Mouse (Mus musculus): ENCODE results near the gene Hs3st5. TPM values are rescaled to one million over a fixed set of nuclear protein-coding genes. Genes with fewer than 3 reads are reported as not detected.
"Not testable (repeated sequence)": the region's sequence is repeated elsewhere in the genome, so short reads cannot be mapped to it uniquely, and the experiment has no call there.

Gene Hs3st5
- polyA plus RNA-seq, 1 experiment from 2014 or later: 0.17 TPM

- no peak for TF ChIP-seq CTCF (IDR thresholded peaks at IDR 0.05; ENCODE audit: low read depth)
- no peak for DNase-seq (ENCODE audit: low spot score)
- Histone ChIP-seq H3K4me3 (replicated peaks; ENCODE audit: low read depth, low read length) (no peak overlapping the region), H3K4me1 (replicated peaks; ENCODE audit: insufficient read depth, low read length) (no peaks in the 10 kb centered on the region), H3K27ac (no peak overlapping the region), H3K36me3 (ENCODE audit: insufficient read depth, low read length) (no peaks in the 10 kb centered on the region), H3K9me3 (replicated peaks; ENCODE audit: low read length) (no peaks in the 10 kb centered on the region), H3K27me3 (ENCODE audit: insufficient read depth, low read length) (no peaks in the 10 kb centered on the region), H3K9ac (ENCODE audit: low read depth, low read length) (no peak overlapping the region), H3K4me2 (ENCODE audit: low read length) (no peak overlapping the region)
- WGBS: 36% methylated on average over 3 of the region's 3 CpGs
- no peak for ATAC-seq (replicated peaks; ENCODE audit: low FRiP score, low read depth)
Observed at GRCm38 (mm10) chr10:36572540-36572939, 65.9 kb downstream of the Hs3st5 start.

DNA sequence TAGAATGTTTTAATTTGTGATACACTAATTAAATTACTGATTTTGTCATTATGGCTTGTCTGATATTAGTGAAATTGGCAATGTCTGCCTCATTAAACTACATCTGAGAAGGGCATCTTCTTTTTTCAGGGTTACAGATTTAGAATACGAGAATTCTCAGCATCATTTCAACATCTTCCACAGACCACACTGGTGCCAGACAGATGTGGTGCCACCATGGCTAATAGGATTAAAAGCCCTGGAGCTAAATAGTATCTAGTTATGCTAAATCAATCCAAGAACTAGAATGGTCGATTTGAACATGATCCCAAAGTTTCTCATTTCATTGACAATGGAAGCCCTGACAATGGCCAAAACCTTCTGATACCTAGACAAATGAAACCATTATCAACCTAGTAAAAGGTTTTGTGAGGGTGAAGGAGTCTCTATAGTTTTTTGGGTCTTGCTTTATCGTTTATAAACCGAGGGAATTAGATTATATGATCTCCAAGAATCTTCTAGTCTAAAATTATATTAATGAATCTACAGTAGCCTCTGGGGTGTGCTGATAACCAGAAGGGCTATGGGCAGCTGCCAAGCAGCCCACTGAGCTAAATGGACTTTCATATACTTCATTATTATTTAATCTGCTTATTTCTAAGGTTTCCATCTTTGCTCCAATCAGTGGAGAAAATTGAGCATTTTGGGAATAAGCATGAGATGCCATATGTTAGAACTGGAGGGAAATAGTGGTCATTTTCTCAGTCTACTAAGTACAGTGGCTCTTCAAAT lies 71.9 kb downstream of the Hs3st5 start:
- no peak for TF ChIP-seq CTCF (IDR thresholded peaks at IDR 0.05; ENCODE audit: low read depth)
- 78% methylated on average over 4 of the region's 4 CpGs for WGBS
- H3K9ac ChIP-seq (ENCODE audit: low read depth, low read length): no peak overlapping the region

DNA sequence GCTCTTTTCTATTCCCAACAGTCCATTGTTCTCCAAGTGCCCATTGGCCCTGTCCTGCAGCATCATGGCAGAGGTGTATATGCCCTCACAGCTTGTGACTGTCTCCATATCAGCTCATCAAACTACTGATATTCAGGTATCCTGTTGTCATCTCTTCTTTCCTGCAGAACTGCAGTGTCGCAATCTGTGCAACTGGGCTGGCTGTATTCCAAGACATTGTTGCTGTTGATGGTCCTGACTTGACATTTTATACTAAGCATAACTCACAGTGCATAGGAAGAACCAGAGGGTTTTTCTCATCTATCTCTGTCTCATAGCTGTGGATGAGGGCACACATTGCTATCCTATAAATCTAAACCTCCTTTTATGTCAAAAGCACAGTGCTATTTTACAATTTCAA lies 103.8 kb downstream of the Hs3st5 start:
- no peak overlapping the region for H3K4me2 ChIP-seq (ENCODE audit: low read length)
- TF ChIP-seq CTCF (IDR thresholded peaks at IDR 0.05; ENCODE audit: low read depth): no peak
- H3K27ac ChIP-seq: no peak overlapping the region
- no peak for DNase-seq (ENCODE audit: low spot score)
- WGBS: 57% methylated on average over 1 of the region's 1 CpGs
- no peaks in the 10 kb centered on the region for H3K9me3 ChIP-seq (replicated peaks; ENCODE audit: low read length)
- H3K27me3 ChIP-seq (ENCODE audit: insufficient read depth, low read length): no peaks in the 10 kb centered on the region
- ATAC-seq (replicated peaks; ENCODE audit: low FRiP score, low read depth): no peak
- no peak overlapping the region for H3K9ac ChIP-seq (ENCODE audit: low read depth, low read length)
- H3K36me3 ChIP-seq (ENCODE audit: insufficient read depth, low read length): no peaks in the 10 kb centered on the region
- no peaks in the 10 kb centered on the region for H3K4me1 ChIP-seq (replicated peaks; ENCODE audit: insufficient read depth, low read length)
- no peak overlapping the region for H3K4me3 ChIP-seq (replicated peaks; ENCODE audit: low read depth, low read length)

More for the DNA sequence above, 71.9 kb downstream of the Hs3st5 start:
- Histone ChIP-seq H3K4me1 (replicated peaks; ENCODE audit: insufficient read depth, low read length) (no peaks in the 10 kb centered on the region), H3K9me3 (replicated peaks; ENCODE audit: low read length) (no peaks in the 10 kb centered on the region), H3K27me3 (ENCODE audit: insufficient read depth, low read length) (no peaks in the 10 kb centered on the region), H3K4me3 (replicated peaks; ENCODE audit: low read depth, low read length) (no peak overlapping the region), H3K4me2 (ENCODE audit: low read length) (no peak overlapping the region), H3K36me3 (ENCODE audit: insufficient read depth, low read length) (no peaks in the 10 kb centered on the region), H3K27ac (no peak overlapping the region)
- DNase-seq (ENCODE audit: low spot score) (no peak), ATAC-seq (replicated peaks; ENCODE audit: low FRiP score, low read depth) (no peak)

DNA sequence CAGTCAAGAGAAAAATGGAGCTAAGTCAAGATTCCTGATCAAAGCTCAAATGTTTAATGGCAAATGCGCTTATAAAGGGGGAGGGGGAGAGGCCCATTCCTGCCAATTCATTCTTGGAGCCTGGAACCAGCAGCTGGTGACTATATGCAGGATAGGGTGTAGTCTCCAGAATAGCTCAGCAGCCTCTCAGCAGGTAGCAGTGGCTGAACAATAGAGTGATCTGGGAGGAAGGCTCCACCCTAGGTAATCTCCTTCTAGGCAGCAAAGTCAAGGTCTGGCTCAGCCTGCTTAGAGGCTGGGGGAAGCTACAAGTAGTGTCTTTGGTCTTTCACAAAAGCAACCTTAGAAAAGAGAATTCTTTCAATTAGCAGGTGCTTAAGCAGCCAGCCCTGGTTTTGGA lies 104.8 kb downstream of the Hs3st5 start:
- H3K27ac ChIP-seq; ATAC-seq (replicated peaks; ENCODE audit: low FRiP score, low read depth); DNase-seq (ENCODE audit: low spot score); H3K9me3 ChIP-seq (replicated peaks; ENCODE audit: low read length); H3K4me1 ChIP-seq (replicated peaks; ENCODE audit: insufficient read depth, low read length); H3K4me3 ChIP-seq (replicated peaks; ENCODE audit: low read depth, low read length); H3K27me3 ChIP-seq (ENCODE audit: insufficient read depth, low read length); H3K9ac ChIP-seq (ENCODE audit: low read depth, low read length); H3K36me3 ChIP-seq (ENCODE audit: insufficient read depth, low read length); H3K4me2 ChIP-seq (ENCODE audit: low read length): not testable (repeated sequence)
- WGBS: 30% methylated on average over 1 of the region's 1 CpGs

GRCm38 (mm10) chr10:36623037-36623436 lies 116.4 kb downstream of the Hs3st5 start:
- Histone ChIP-seq H3K4me1 (replicated peaks; ENCODE audit: insufficient read depth, low read length) (no peaks in the 10 kb centered on the region), H3K27ac (no peak overlapping the region), H3K9ac (ENCODE audit: low read depth, low read length) (no peak overlapping the region), H3K9me3 (replicated peaks; ENCODE audit: low read length) (no peaks in the 10 kb centered on the region), H3K4me3 (replicated peaks; ENCODE audit: low read depth, low read length) (no peak overlapping the region), H3K27me3 (ENCODE audit: insufficient read depth, low read length) (no peaks in the 10 kb centered on the region), H3K36me3 (ENCODE audit: insufficient read depth, low read length) (no peaks in the 10 kb centered on the region), H3K4me2 (ENCODE audit: low read length) (no peak overlapping the region)
- DNase-seq (ENCODE audit: low spot score) (no peak), ATAC-seq (replicated peaks; ENCODE audit: low FRiP score, low read depth) (no peak)
- TF ChIP-seq CTCF (IDR thresholded peaks at IDR 0.05; ENCODE audit: low read depth): no peak
- WGBS: 92% methylated on average over 1 of the region's 1 CpGs

GRCm38 (mm10) chr10:36627952-36628351 lies 121.3 kb downstream of the Hs3st5 start:
- Histone ChIP-seq H3K27ac (no peak overlapping the region), H3K4me1 (replicated peaks; ENCODE audit: insufficient read depth, low read length) (no peaks in the 10 kb centered on the region), H3K27me3 (ENCODE audit: insufficient read depth, low read length) (no peaks in the 10 kb centered on the region), H3K9ac (ENCODE audit: low read depth, low read length) (no peak overlapping the region), H3K9me3 (replicated peaks; ENCODE audit: low read length) (no peaks in the 10 kb centered on the region), H3K4me2 (ENCODE audit: low read length) (no peak overlapping the region), H3K4me3 (replicated peaks; ENCODE audit: low read depth, low read length) (no peak overlapping the region), H3K36me3 (ENCODE audit: insufficient read depth, low read length) (no peaks in the 10 kb centered on the region)
- TF ChIP-seq CTCF (IDR thresholded peaks at IDR 0.05; ENCODE audit: low read depth): no peak
- DNase-seq (ENCODE audit: low spot score) (no peak), ATAC-seq (replicated peaks; ENCODE audit: low FRiP score, low read depth) (no peak)
- 86% methylated on average over 4 of the region's 4 CpGs for WGBS

DNA sequence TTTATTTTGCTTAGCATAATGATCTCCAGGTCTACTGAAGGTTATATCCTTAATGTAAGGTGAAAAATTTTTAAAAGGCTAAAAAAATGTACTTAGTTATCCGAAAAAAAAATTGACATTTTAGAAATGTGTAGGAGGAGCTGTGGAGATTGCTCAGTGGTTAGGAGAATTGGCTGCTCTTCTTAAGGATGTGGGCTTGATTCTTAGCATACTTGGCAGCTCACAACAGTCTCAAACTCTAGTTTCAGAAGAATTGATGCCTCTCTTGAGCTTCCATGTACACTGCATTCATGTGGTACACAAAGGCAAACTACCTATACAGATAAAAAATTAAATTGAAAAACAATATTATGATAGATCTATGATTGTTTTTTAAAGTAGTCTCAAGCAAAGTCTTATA lies 125.1 kb downstream of the Hs3st5 start:
- H3K27me3 ChIP-seq (ENCODE audit: insufficient read depth, low read length): no peaks in the 10 kb centered on the region
- 81% methylated on average over 1 of the region's 1 CpGs for WGBS
- H3K36me3 ChIP-seq (ENCODE audit: insufficient read depth, low read length): no peaks in the 10 kb centered on the region
- no peak overlapping the region for H3K4me2 ChIP-seq (ENCODE audit: low read length)
- no peak for TF ChIP-seq CTCF (IDR thresholded peaks at IDR 0.05; ENCODE audit: low read depth)
- no peak overlapping the region for H3K27ac ChIP-seq
- H3K4me1 ChIP-seq (replicated peaks; ENCODE audit: insufficient read depth, low read length): no peaks in the 10 kb centered on the region
- H3K4me3 ChIP-seq (replicated peaks; ENCODE audit: low read depth, low read length): no peak overlapping the region
- ATAC-seq (replicated peaks; ENCODE audit: low FRiP score, low read depth) (no peak), DNase-seq (ENCODE audit: low spot score) (no peak)
- no peak overlapping the region for H3K9ac ChIP-seq (ENCODE audit: low read depth, low read length)
- H3K9me3 ChIP-seq (replicated peaks; ENCODE audit: low read length): no peaks in the 10 kb centered on the region
